Mouse (Mus musculus) heart, adult 2 months (tissue): ENCODE measurements around the gene Olfr483. TPM values are rescaled to one million over a fixed set of nuclear protein-coding genes. Genes with fewer than 3 reads are reported as not detected.

Experiments
- DNase-seq, 2 experiments: peaks; one replicate each; pipeline ENCODE4 v3.0.0; 2021
- H3K27ac ChIP-seq: fragments of 200-600 bp; 2 replicates; pipeline ENCODE4 v1.8.1; 2022
- H3K27me3 ChIP-seq: fragments of 200-500 bp; 2 replicates; pipeline ENCODE4 v1.6.1; 2012; ENCODE audit warnings: mild to moderate bottlenecking, low read length, inconsistent platforms, mixed read lengths; ENCODE audit not compliant: control insufficient read depth, insufficient read depth
- H3K36me3 ChIP-seq: fragments of 200-500 bp; 2 replicates; pipeline ENCODE4 v1.6.1; 2012; ENCODE audit warnings: low read length, inconsistent platforms; ENCODE audit not compliant: control insufficient read depth, insufficient read depth
- H3K4me1 ChIP-seq: fragments of 200-500 bp; 2 replicates; pipeline ENCODE4 v1.6.1; 2011; ENCODE audit warnings: low read length; ENCODE audit not compliant: control insufficient read depth, insufficient read depth
- H3K4me3 ChIP-seq: fragments of 200-600 bp; 2 replicates; pipeline ENCODE4 v1.8.1; 2022
- H3K79me2 ChIP-seq: fragments of 200-500 bp; replicated peaks from 2 replicates; pipeline ENCODE4 v1.6.1; 2012; ENCODE audit warnings: mild to moderate bottlenecking, inconsistent platforms, low read length, moderate library complexity, mixed read lengths; ENCODE audit not compliant: control insufficient read depth, insufficient read depth
- H3K9ac ChIP-seq: fragments of 200-500 bp; 2 replicates; pipeline ENCODE4 v1.6.1; 2012; ENCODE audit warnings: low read depth, mild to moderate bottlenecking, control low read depth, inconsistent platforms, low read length, mixed read lengths
- CTCF ChIP-seq: fragments of 200-600 bp; IDR thresholded peaks from 2 replicates; pipeline ENCODE4 v1.8.1; 2022; ENCODE audit warnings: antibody characterized with exemption, mild to moderate bottlenecking, moderate library complexity
- EP300 ChIP-seq: fragments of 200-500 bp; IDR thresholded peaks from 2 replicates; pipeline ENCODE4 v1.6.1; 2011; ENCODE audit warnings: low read depth, low read length, control low read depth; ENCODE audit not compliant: insufficient read depth
- POLR2A ChIP-seq: fragments of 200-500 bp; IDR thresholded peaks from 2 replicates; pipeline ENCODE4 v1.6.1; 2011; ENCODE audit warnings: mild to moderate bottlenecking, low read depth, low read length, control low read depth; ENCODE audit not compliant: insufficient read depth
- WGBS: fragments of 180-500 bp; shearing (Covaris S2); methylation state at CpG from one replicate; pipeline ENCODE4 v1.1.7; 2018; 5-methylcytosine and 5-hydroxymethylcytosine counted together
- intact Hi-C: fragments of 180-260 bp; cut with DNase I; formaldehyde crosslinking; loops from one replicate; pipeline ENCODE4 v1.15.1; 2025
- long read RNA-seq: library from polyadenylated mRNA; stranded (forward); transcript quantifications from one replicate; pipeline ENCODE4 v2.0.0, GENCODE M21; 2021
- polyA plus RNA-seq: library from polyadenylated mRNA; depleted of rRNA; stranded (reverse); fragments of >200 nt; gene quantifications from 2 replicates; pipeline ENCODE4 v1.2.3, GENCODE M21; 2012; rRNA removed
- total RNA-seq, 2 experiments: library from RNA; stranded (reverse); gene quantifications; 2 replicates each; pipeline ENCODE4 v1.2.3; 2021

Gene Olfr483
- total RNA-seq (not detected), polyA plus RNA-seq (not detected in 2 replicates)
- long read RNA-seq, result 0 reads

DNA sequence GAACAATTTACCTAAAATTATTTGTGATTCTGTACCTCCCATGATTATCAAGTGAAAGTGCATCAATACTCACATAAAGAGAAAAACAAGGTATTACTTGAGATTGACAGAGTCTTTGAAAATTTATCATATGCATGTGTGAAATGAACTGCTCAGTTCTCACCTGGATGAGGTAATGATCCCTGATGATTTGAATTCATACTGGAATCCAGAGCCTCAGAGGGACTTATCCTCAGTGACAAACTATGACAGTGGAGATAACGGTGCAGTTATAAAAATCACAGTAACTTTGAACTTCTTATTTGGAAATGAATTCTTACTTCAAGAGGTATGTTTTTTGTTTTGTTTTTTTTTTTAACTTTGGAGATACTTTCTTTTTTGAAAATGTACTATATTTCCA is at the start of gene Olfr483:
Gene Olfr483, plus strand, starts transcription at position 301 of the 400 bp plus-strand sequence.
- H3K9ac ChIP-seq, result no peak within 1 kb of the TSS
- no peak within 1 kb of the TSS for H3K27ac ChIP-seq
- H3K79me2 ChIP-seq, result no peaks in the 10 kb centered on the region
- no peak for TF ChIP-seq CTCF
- TF ChIP-seq EP300, result no peak
- TF ChIP-seq POLR2A, result no peak
- H3K4me1 ChIP-seq, result no peaks in the 10 kb centered on the region
- DNase-seq, result no peak
- intact Hi-C loops, result no loop called here
- H3K36me3 ChIP-seq, result no peaks in the 10 kb centered on the region
- H3K4me3 ChIP-seq, result no peak within 1 kb of the TSS
- 61% methylated on average over 1 of the region's 1 CpGs for WGBS
- no peaks in the 10 kb centered on the region for H3K27me3 ChIP-seq

DNA sequence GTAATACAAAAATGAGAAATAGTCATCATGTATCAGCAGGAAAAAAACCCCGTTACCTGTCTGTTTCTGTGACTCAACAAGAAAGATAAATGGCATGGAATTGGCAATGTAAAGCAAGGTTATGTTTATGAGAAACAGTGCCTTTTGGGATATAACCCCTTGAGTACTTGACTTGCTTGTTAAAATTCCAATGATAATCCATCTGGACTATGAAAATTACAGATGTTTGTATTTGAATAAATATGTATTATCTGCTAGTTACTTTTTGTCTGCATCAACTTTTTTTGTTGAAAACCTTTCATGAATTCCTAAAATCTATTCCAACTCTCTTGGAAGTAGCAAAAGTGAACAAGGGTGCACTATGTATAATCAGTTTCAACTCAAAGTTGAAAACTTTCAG is 33.4 kb upstream of the Olfr483 start, which contains the start of gene Olfr480:
Gene Olfr480, minus strand, starts transcription at position 101 of the 400 bp plus-strand sequence.
- intact Hi-C loops, result no loop called here
- Histone ChIP-seq H3K9ac (no peak within 1 kb of the TSS), H3K79me2 (no peaks in the 10 kb centered on the region), H3K36me3 (no peaks in the 10 kb centered on the region), H3K27ac (no peak within 1 kb of the TSS), H3K4me3 (no peak within 1 kb of the TSS), H3K4me1 (no peaks in the 10 kb centered on the region), H3K27me3 (no peaks in the 10 kb centered on the region)
- no peak for DNase-seq
- 54% methylated on average over 1 of the region's 1 CpGs for WGBS
- TF ChIP-seq CTCF, result no peak
- TF ChIP-seq POLR2A, result no peak
- TF ChIP-seq EP300, result no peak

- intact Hi-C loops, result no loop called here
- Histone ChIP-seq H3K4me3 (no peak within 1 kb of the TSS), H3K79me2 (no peaks in the 10 kb centered on the region), H3K36me3 (no peaks in the 10 kb centered on the region), H3K4me1 (no peaks in the 10 kb centered on the region), H3K9ac (no peak within 1 kb of the TSS), H3K27ac (no peak within 1 kb of the TSS), H3K27me3 (no peaks in the 10 kb centered on the region)
- no peak for TF ChIP-seq EP300
- DNase-seq, result no peak
These were observed 21.1 kb upstream of the Olfr483 start, which contains the start of gene Olfr481 for GRCm38 (mm10) chr7:108079555-108079954. Olfr481 (plus strand) TSS chr7:108079855.

DNA sequence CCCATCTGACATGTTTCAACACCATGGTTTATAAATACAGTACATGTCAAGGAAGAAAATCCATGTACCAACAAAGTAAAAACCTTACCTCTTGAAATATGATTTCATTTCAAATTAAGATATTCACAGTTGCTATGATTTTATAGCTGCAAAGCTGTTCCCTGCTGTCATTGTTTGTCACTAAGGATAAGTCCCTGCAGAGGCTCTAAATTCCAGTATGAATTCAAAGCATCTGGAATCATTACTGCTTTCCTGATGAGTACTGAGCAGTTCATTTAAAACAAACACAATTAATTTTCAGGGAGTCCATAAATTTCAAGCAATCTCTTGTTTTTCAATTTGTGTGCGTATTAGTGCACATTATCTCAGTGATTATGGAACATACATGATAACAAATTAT is 3.2 kb upstream of the Olfr483 start, which contains the start of gene Olfr482:
Gene Olfr482, minus strand, starts transcription at position 101 of the 400 bp plus-strand sequence.
- Histone ChIP-seq H3K36me3 (no peaks in the 10 kb centered on the region), H3K9ac (no peak within 1 kb of the TSS), H3K27me3 (no peaks in the 10 kb centered on the region), H3K4me1 (no peaks in the 10 kb centered on the region), H3K79me2 (no peaks in the 10 kb centered on the region), H3K27ac (no peak within 1 kb of the TSS), H3K4me3 (no peak within 1 kb of the TSS)
- DNase-seq, result no peak
- intact Hi-C loops, result no loop called here
- WGBS, result 52% methylated on average over 1 of the region's 1 CpGs
- TF ChIP-seq POLR2A (no peak), EP300 (no peak), CTCF (no peak)

GRCm38 (mm10) chr7:108120681-108121080 is 20.0 kb downstream of the Olfr483 start:
- TF ChIP-seq CTCF (no peak), POLR2A (no peak), EP300 (no peak)
- Histone ChIP-seq H3K9ac (no peak overlapping the region), H3K79me2 (no peaks in the 10 kb centered on the region), H3K27me3 (no peaks in the 10 kb centered on the region), H3K4me1 (no peaks in the 10 kb centered on the region), H3K27ac (no peak overlapping the region), H3K36me3 (no peaks in the 10 kb centered on the region), H3K4me3 (no peak overlapping the region)
- 4% methylated on average over 1 of the region's 1 CpGs for WGBS
- intact Hi-C loops, result no loop called here
- no peak for DNase-seq

- 38% methylated on average over 1 of the region's 1 CpGs for WGBS
- intact Hi-C loops, result no loop called here
These were observed 20.8 kb downstream of the Olfr483 start for GRCm38 (mm10) chr7:108121416-108121815.

More at GRCm38 (mm10) chr7:108121416-108121815, 20.8 kb downstream of the Olfr483 start:
- Histone ChIP-seq H3K4me1 (no peaks in the 10 kb centered on the region), H3K79me2 (no peaks in the 10 kb centered on the region), H3K27me3 (no peaks in the 10 kb centered on the region), H3K36me3 (no peaks in the 10 kb centered on the region), H3K9ac (no peak overlapping the region), H3K27ac (no peak overlapping the region), H3K4me3 (no peak overlapping the region)
- no peak for DNase-seq
- TF ChIP-seq CTCF, result no peak
- TF ChIP-seq EP300, result no peak
- TF ChIP-seq POLR2A, result no peak
